Comparison of ENCODE assay signal across 8 mouse cellular contexts in the genomic region with DNA sequence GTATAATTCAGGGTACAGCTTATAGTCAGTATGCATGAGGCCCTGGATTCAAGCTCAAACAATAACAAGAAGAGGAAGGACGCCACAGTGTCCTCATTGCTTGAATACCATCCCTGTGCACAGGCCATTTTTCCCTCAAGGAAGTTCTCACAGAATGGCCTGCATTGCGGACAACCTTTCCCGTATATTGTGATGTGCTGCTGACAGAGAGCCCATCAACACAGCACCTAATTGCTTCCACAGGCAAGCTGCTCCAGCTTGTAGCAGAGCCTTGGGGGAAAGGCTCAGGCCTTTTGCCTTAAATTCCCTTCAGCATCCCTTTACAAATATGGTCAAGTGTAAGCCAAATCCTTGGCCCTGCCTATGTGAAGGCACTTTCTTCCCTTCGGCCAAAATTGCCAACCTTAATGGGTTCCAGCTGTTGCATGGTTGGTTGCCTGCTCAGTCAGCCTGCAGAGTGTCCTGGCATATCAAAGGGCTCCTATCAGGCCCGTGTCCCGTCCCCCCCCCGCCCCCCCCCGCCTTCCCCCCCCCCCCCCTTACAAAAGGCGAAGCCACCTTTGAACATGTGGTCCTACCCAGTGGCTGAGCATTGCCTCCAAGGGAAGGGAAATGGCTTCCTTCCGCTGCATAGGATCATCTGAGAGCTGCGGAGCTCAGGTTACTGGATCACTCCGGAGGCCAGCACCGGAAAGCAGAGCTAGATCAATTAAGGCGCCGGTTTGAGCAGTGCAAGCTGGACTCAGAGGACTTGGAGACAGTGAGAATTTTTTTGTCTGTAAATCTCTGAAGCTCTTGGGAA.
A peak's percentile ranks its signal among the peaks of the same experiment; 100 is the strongest.
DNase-seq lines count a peak whose midpoint lies in the region; ATAC-seq and TF ChIP-seq lines count a peak whose summit lies in the region.
"Had no signal": no experiment of that assay in that cellular context is flagged by ENCODE, and none has a peak within 500 bp of the region (broad histone marks: within the 10 kb centered on the region; RNA-seq: fewer than 3 reads in every experiment).

No protein-coding gene starts in this region.

- no peaks in the 10 kb centered on the region for H3K36me3 ChIP-seq in lung, postnatal 0 days (ENCODE audit: insufficient read depth, low read length)
- H3K36me3 ChIP-seq in embryonic facial prominence, embryonic 13.5 days, result no peaks in the 10 kb centered on the region
- no peaks in the 10 kb centered on the region for H3K36me3 ChIP-seq in kidney, embryonic 14.5 days (ENCODE audit: control insufficient read depth, insufficient read depth, low read length)
- no peaks in the 10 kb centered on the region for H3K36me3 ChIP-seq in stomach, embryonic 15.5 days

- 39% methylated on average over 10 of the region's 15 CpGs for WGBS in lung, postnatal 0 days
- WGBS in embryonic facial prominence, embryonic 13.5 days, result 13% methylated on average over 14 of the region's 15 CpGs
- WGBS in kidney, embryonic 14.5 days, result 16% methylated on average over 12 of the region's 15 CpGs
- 35% methylated on average over 14 of the region's 15 CpGs for WGBS in stomach, embryonic 15.5 days

- H3K4me2 ChIP-seq in lung, postnatal 0 days (replicated peaks; ENCODE audit: low read depth, low read length), result no peak overlapping the region
- H3K4me2 ChIP-seq in embryonic facial prominence, embryonic 13.5 days, result peak overlapping the region; percentile 45
- peak overlapping the region; percentile 24 for H3K4me2 ChIP-seq in kidney, embryonic 14.5 days (replicated peaks; ENCODE audit: low read depth, low read length)
- peak overlapping the region; percentile 22 for H3K4me2 ChIP-seq in stomach, embryonic 15.5 days

- peak; percentile 11 for DNase-seq in lung, postnatal 0 days (ENCODE audit: low spot score)
- no peak for DNase-seq in lung, adult 18-20 months
- no peak for DNase-seq in ovary, postnatal 36 days (ENCODE audit: low spot score)
- DNase-seq in cerebellum, adult 9-10 months, result no peak
- DNase-seq: cerebellum, postnatal 10 days had no signal

- no peak for ATAC-seq in lung, postnatal 0 days
- ATAC-seq in embryonic facial prominence, embryonic 13.5 days (ENCODE audit: insufficient number of reproducible peaks, insufficient read depth, low FRiP score, low TSS enrichment, low read depth), result peak; percentile 80; the same call in 1 of the 2 replicates
- ATAC-seq in kidney, embryonic 14.5 days (ENCODE audit: low FRiP score, low TSS enrichment), result peak; percentile 96
- ATAC-seq in stomach, embryonic 15.5 days (ENCODE audit: insufficient read depth, low FRiP score, low read depth), result peak; percentile 78

- H3K4me3 ChIP-seq in lung, postnatal 0 days (ENCODE audit: low read depth, low read length), result no peak overlapping the region
- no peak overlapping the region for H3K4me3 ChIP-seq in embryonic facial prominence, embryonic 13.5 days
- peak overlapping the region; percentile 14; the same call in 1 of the 2 replicates for H3K4me3 ChIP-seq in kidney, embryonic 14.5 days (ENCODE audit: low read length)
- no peak overlapping the region for H3K4me3 ChIP-seq in stomach, embryonic 15.5 days (replicated peaks)

- no peaks in the 10 kb centered on the region for H3K9me3 ChIP-seq in lung, postnatal 0 days (ENCODE audit: low read length)
- H3K9me3 ChIP-seq in embryonic facial prominence, embryonic 13.5 days, result no peaks in the 10 kb centered on the region
- no peaks in the 10 kb centered on the region for H3K9me3 ChIP-seq in kidney, embryonic 14.5 days (ENCODE audit: control insufficient read depth, low read length)
- H3K9me3 ChIP-seq in stomach, embryonic 15.5 days, result no peaks in the 10 kb centered on the region

- no peak overlapping the region for H3K9ac ChIP-seq in lung, postnatal 0 days (replicated peaks; ENCODE audit: low read depth)
- H3K9ac ChIP-seq in embryonic facial prominence, embryonic 13.5 days, result no peak overlapping the region
- no peak overlapping the region for H3K9ac ChIP-seq in kidney, embryonic 14.5 days (ENCODE audit: low read depth, low read length)
- H3K9ac ChIP-seq in stomach, embryonic 15.5 days, result no peak overlapping the region

- TF ChIP-seq EP300 in lung, postnatal 0 days (IDR thresholded peaks at IDR 0.05), result no peak

- H3K4me1 ChIP-seq in lung, postnatal 0 days (ENCODE audit: insufficient read depth, low read depth, low read length), result no peaks in the 10 kb centered on the region
- H3K4me1 ChIP-seq in embryonic facial prominence, embryonic 13.5 days, result peaks cover 15% of the 10 kb centered on the region
- peaks cover 10% of the 10 kb centered on the region; the same call in 1 of the 2 replicates for H3K4me1 ChIP-seq in kidney, embryonic 14.5 days (ENCODE audit: control insufficient read depth, insufficient read depth, low read length)
- peaks cover 4% of the 10 kb centered on the region; the same call in 1 of the 2 replicates for H3K4me1 ChIP-seq in stomach, embryonic 15.5 days

- TF ChIP-seq CTCF in lung, postnatal 0 days (IDR thresholded peaks at IDR 0.05), result no peak

- H3K27ac ChIP-seq in lung, postnatal 0 days (ENCODE audit: low read length), result no peak overlapping the region
- H3K27ac ChIP-seq in embryonic facial prominence, embryonic 13.5 days, result peak overlapping the region; percentile 72
- peak overlapping the region; percentile 77 for H3K27ac ChIP-seq in kidney, embryonic 14.5 days (ENCODE audit: low read depth, low read length)
- peak overlapping the region; percentile 21; the same call in 1 of the 2 replicates for H3K27ac ChIP-seq in stomach, embryonic 15.5 days

- no peaks in the 10 kb centered on the region for H3K27me3 ChIP-seq in lung, postnatal 0 days (replicated peaks; ENCODE audit: insufficient read depth, low read length)
- H3K27me3 ChIP-seq in embryonic facial prominence, embryonic 13.5 days, result no peaks in the 10 kb centered on the region
- H3K27me3 ChIP-seq in kidney, embryonic 14.5 days (ENCODE audit: control insufficient read depth, insufficient read depth, low read length), result no peaks in the 10 kb centered on the region
- no peaks in the 10 kb centered on the region for H3K27me3 ChIP-seq in stomach, embryonic 15.5 days (replicated peaks)
